Mouse (Mus musculus) limb, embryonic 14.5 days (tissue): Measurements from ENCODE around the gene Hcn4. TPM values are rescaled to one million over a fixed set of nuclear protein-coding genes. Genes with fewer than 3 reads are reported as not detected.

Experiments used
- ATAC-seq: fragments of 200-750 bp; cut with Nextera tagmentation; 2 replicates; pipeline ENCODE4 v1.8.0; 2017; ENCODE audit warnings: low read depth, moderate number of reproducible peaks, moderate TSS enrichment; ENCODE audit not compliant: low FRiP score
- DNase-seq: peaks from one replicate; pipeline ENCODE4 v3.0.0-alpha.2; 2015; ENCODE audit warnings: low spot score
- H3K27ac ChIP-seq: fragments of 300-500 bp; sonication (generic); replicated peaks from 2 replicates; pipeline ENCODE4 v1.5.1; 2014; ENCODE audit warnings: low read depth, mild to moderate bottlenecking, low read length, moderate library complexity, mixed read lengths
- H3K27me3 ChIP-seq: fragments of 300-500 bp; sonication (generic); 2 replicates; pipeline ENCODE4 v1.6.1; 2014; ENCODE audit warnings: low read length, mixed read lengths; ENCODE audit not compliant: control insufficient read depth, insufficient read depth
- H3K36me3 ChIP-seq: fragments of 300-500 bp; sonication (generic); 2 replicates; pipeline ENCODE4 v1.6.1; 2014; ENCODE audit warnings: mild to moderate bottlenecking, low read length, moderate library complexity, mixed read lengths; ENCODE audit not compliant: control insufficient read depth, insufficient read depth
- H3K4me1 ChIP-seq: fragments of 300-500 bp; sonication (generic); 2 replicates; pipeline ENCODE4 v1.6.1; 2014; ENCODE audit warnings: antibody characterized with exemption, low read length, mixed read lengths; ENCODE audit not compliant: control insufficient read depth, insufficient read depth
- H3K4me2 ChIP-seq: fragments of 300-500 bp; sonication (generic); replicated peaks from 2 replicates; pipeline ENCODE4 v1.6.1; 2014; ENCODE audit warnings: low read depth, mild to moderate bottlenecking, low read length, moderate library complexity; ENCODE audit not compliant: severe bottlenecking
- H3K4me3 ChIP-seq: fragments of 300-500 bp; sonication (generic); replicated peaks from 2 replicates; pipeline ENCODE4 v1.5.1; 2014; ENCODE audit warnings: low read length
- H3K9ac ChIP-seq: fragments of 300-500 bp; sonication (generic); 2 replicates; pipeline ENCODE4 v1.6.1; 2014; ENCODE audit warnings: mild to moderate bottlenecking, low read depth, low read length, moderate library complexity; ENCODE audit not compliant: severe bottlenecking
- H3K9me3 ChIP-seq: fragments of 300-500 bp; sonication (generic); 2 replicates; pipeline ENCODE4 v1.6.1; 2016; ENCODE audit warnings: low read length; ENCODE audit not compliant: control insufficient read depth
- POLR2A ChIP-seq: fragments of 200-500 bp; IDR thresholded peaks from 2 replicates; pipeline ENCODE4 v1.8.0; 2012; ENCODE audit warnings: inconsistent platforms, mild to moderate bottlenecking, moderate library complexity, borderline replicate concordance; ENCODE audit not compliant: insufficient read depth, insufficient read length; ENCODE audit errors: extremely low read depth
- whole genome bisulfite sequencing: fragments of 180-500 bp; shearing (Covaris S2); extraction: QIAGEN DNeasy Blood & Tissue Kit; methylation state at CpG from one replicate; pipeline ENCODE4 v1.1.7; 2014; 5-methylcytosine and 5-hydroxymethylcytosine counted together
- polyA plus RNA-seq, 2 experiments: library from polyadenylated mRNA; depleted of rRNA in 1 of 2; stranded (reverse) in 1 of 2; unstranded in 1 of 2; fragments of >200 nt; fragmentation: Nextera tagmentation in 1 of 2; extraction: Ambion mirVana in 1 of 2; gene quantifications; 2 replicates each; pipeline versions ENCODE4 v1.2.1 to v1.2.3; 2012 to 2014

Hcn4 gene
- polyA plus RNA-seq, 2 experiments: 0.25 to 1.2 TPM

DNA sequence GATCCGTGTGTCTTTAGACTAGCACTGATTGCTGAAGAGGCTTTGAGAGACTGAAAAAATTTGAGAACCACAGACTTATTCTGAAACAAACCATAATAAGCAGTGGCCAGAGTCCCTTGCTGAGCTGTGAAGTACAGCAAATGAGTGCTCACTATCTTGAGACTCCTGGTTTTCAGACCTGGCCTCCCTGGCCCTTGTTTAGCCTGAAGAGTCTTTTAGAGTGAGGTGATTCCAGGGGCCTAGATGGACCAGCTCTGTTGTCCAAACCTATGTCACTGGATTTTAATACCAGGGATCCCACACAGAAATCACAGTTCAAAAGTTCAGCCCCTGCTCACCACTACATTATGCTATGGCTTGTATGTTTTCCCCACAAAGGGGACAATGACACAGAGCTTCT lies 56.6 kb downstream of the Hcn4 start:
- Histone ChIP-seq H3K9me3 (no peaks in the 10 kb centered on the region), H3K4me3 (no peak overlapping the region), H3K36me3 (peaks cover 88% of the 10 kb centered on the region), H3K4me1 (no peaks in the 10 kb centered on the region), H3K4me2 (no peak overlapping the region), H3K27ac (no peak overlapping the region), H3K9ac (no peak overlapping the region), H3K27me3 (no peaks in the 10 kb centered on the region)
- 91% methylated on average over 1 of the region's 1 CpGs for WGBS
- ATAC-seq: no peak
- no peak for TF ChIP-seq POLR2A
- no peak for DNase-seq

GRCm38 (mm10) chr9:58882686-58883085 lies 59.5 kb downstream of the Hcn4 start:
- Histone ChIP-seq H3K9me3 (no peaks in the 10 kb centered on the region), H3K36me3 (peaks cover 84% of the 10 kb centered on the region), H3K27ac (no peak overlapping the region), H3K4me2 (no peak overlapping the region), H3K4me1 (no peaks in the 10 kb centered on the region), H3K4me3 (no peak overlapping the region), H3K9ac (no peak overlapping the region), H3K27me3 (no peaks in the 10 kb centered on the region)
- no peak for TF ChIP-seq POLR2A
- WGBS: 68% methylated on average over 1 of the region's 1 CpGs
- DNase-seq (no peak), ATAC-seq (no peak)

GRCm38 (mm10) chr9:58889782-58890448 lies 66.7 kb downstream of the Hcn4 start:
- no peak overlapping the region for H3K27ac ChIP-seq
- no peak overlapping the region for H3K4me3 ChIP-seq
- H3K4me2 ChIP-seq: no peak overlapping the region
- no peaks in the 10 kb centered on the region for H3K4me1 ChIP-seq
- no peak overlapping the region for H3K9ac ChIP-seq
- H3K27me3 ChIP-seq: no peaks in the 10 kb centered on the region
- ATAC-seq (no peak), DNase-seq (no peak)
- H3K36me3 ChIP-seq: peaks cover 80% of the 10 kb centered on the region
- 83% methylated on average over 12 of the region's 12 CpGs for WGBS
- TF ChIP-seq POLR2A: no peak
- no peaks in the 10 kb centered on the region for H3K9me3 ChIP-seq

- Histone ChIP-seq H3K36me3 (peaks cover 79% of the 10 kb centered on the region), H3K27ac (no peak overlapping the region), H3K9me3 (no peaks in the 10 kb centered on the region), H3K27me3 (no peaks in the 10 kb centered on the region), H3K9ac (no peak overlapping the region), H3K4me1 (no peaks in the 10 kb centered on the region), H3K4me3 (no peak overlapping the region), H3K4me2 (no peak overlapping the region)
- no peak for TF ChIP-seq POLR2A
- no peak for DNase-seq
- ATAC-seq: no peak
- WGBS: 92% methylated on average over 8 of the region's 8 CpGs
Observed at GRCm38 (mm10) chr9:58890893-58891292, 67.7 kb downstream of the Hcn4 start.

GRCm38 (mm10) chr9:58891840-58892640 lies 68.8 kb downstream of the Hcn4 start:
- TF ChIP-seq POLR2A: no peak
- H3K27ac ChIP-seq: no peak overlapping the region
- H3K36me3 ChIP-seq: peaks cover 70% of the 10 kb centered on the region
- no peaks in the 10 kb centered on the region for H3K4me1 ChIP-seq
- 88% methylated on average over 6 of the region's 6 CpGs for WGBS
- H3K27me3 ChIP-seq: no peaks in the 10 kb centered on the region
- no peak overlapping the region for H3K4me3 ChIP-seq
- ATAC-seq (no peak), DNase-seq (no peak)
- H3K4me2 ChIP-seq: no peak overlapping the region
- H3K9ac ChIP-seq: no peak overlapping the region
- H3K9me3 ChIP-seq: no peaks in the 10 kb centered on the region
